Mouse (Mus musculus) c-Kit-positive CD71-negative TER-119-negative erythroid progenitor cells, embryonic 14.5 days (primary cell): Measurements from ENCODE around the gene Surf1.

Source experiments
- DNase-seq: peaks from one replicate; pipeline ENCODE4 v3.0.0-alpha.2; 2013; ENCODE audit warnings: low read depth

The Surf1 gene

GRCm38 (mm10) chr2:26927745-26928476 is 11.6 kb upstream of the Surf1 start:
- no peak for DNase-seq

GRCm38 (mm10) chr2:26921784-26922183 is 5.5 kb upstream of the Surf1 start:
- DNase-seq: no peak

- DNase-seq: no peak
Measured at GRCm38 (mm10) chr2:26920190-26920855, 4.0 kb upstream of the Surf1 start.

GRCm38 (mm10) chr2:26919684-26920083 is 3.4 kb upstream of the Surf1 start:
- DNase-seq: no peak

GRCm38 (mm10) chr2:26916738-26917137 is 408 bp upstream of the Surf1 start:
- no peak for DNase-seq

GRCm38 (mm10) chr2:26914148-26914941 is 2.0 kb downstream of the Surf1 start:
- DNase-seq: no peak

GRCm38 (mm10) chr2:26913416-26914147 is 2.7 kb downstream of the Surf1 start:
- no peak for DNase-seq

- DNase-seq: no peak
Measured at GRCm38 (mm10) chr2:26912253-26912770, 4.0 kb downstream of the Surf1 start.

GRCm38 (mm10) chr2:26910994-26911765 is 5.2 kb downstream of the Surf1 start:
- no peak for DNase-seq

GRCm38 (mm10) chr2:26910124-26910993 is 6.0 kb downstream of the Surf1 start, which contains the start of the genes Med22 and Rpl7a:
TSS of gene Med22 (minus strand) at chr2:26910677.
TSS of gene Rpl7a (plus strand) at chr2:26910764.
- peak; percentile 99 for DNase-seq

GRCm38 (mm10) chr2:26909387-26909784 is 6.9 kb downstream of the Surf1 start:
- no peak for DNase-seq

- no peak for DNase-seq
Measured at GRCm38 (mm10) chr2:26908710-26909386, 7.5 kb downstream of the Surf1 start.

- DNase-seq: no peak
Measured at GRCm38 (mm10) chr2:26907109-26907508, 9.2 kb downstream of the Surf1 start.

GRCm38 (mm10) chr2:26906431-26906830 is 9.9 kb downstream of the Surf1 start:
- DNase-seq: no peak

- no peak for DNase-seq
Measured at GRCm38 (mm10) chr2:26905936-26906335, 10.4 kb downstream of the Surf1 start.

GRCm38 (mm10) chr2:26903311-26903710 is 13.0 kb downstream of the Surf1 start:
- DNase-seq: no peak

- peak; percentile 91 for DNase-seq
Measured at GRCm38 (mm10) chr2:26902467-26903220, 13.7 kb downstream of the Surf1 start, which contains the start of gene Surf6. TSS of gene Surf6 (minus strand) at chr2:26902879.

GRCm38 (mm10) chr2:26901834-26902400 is 14.4 kb downstream of the Surf1 start:
- no peak for DNase-seq
